Mouse (Mus musculus) C2C12 (cell line): Measurements from ENCODE around the gene Zfp292. TPM values are rescaled to one million over a fixed set of nuclear protein-coding genes. Genes with fewer than 3 reads are reported as not detected.

Source experiments
- H3K27me3 ChIP-seq: one replicate; pipeline ENCODE4 v1.6.1; 2011; ENCODE audit not compliant: control insufficient read depth, insufficient read depth, insufficient read length
- H3K36me3 ChIP-seq: one replicate; pipeline ENCODE4 v1.6.1; 2011; ENCODE audit not compliant: control insufficient read depth, insufficient read depth
- H3K4me3 ChIP-seq: one replicate; pipeline ENCODE4 v1.5.1; 2011; ENCODE audit warnings: mild to moderate bottlenecking, control low read depth; ENCODE audit not compliant: poor library complexity, insufficient read depth, severe bottlenecking
- H3K79me2 ChIP-seq: one replicate; pipeline ENCODE4 v1.6.1; 2011; ENCODE audit not compliant: control insufficient read depth, insufficient read depth
- H3K79me3 ChIP-seq: one replicate; pipeline ENCODE4 v1.6.1; 2011; ENCODE audit warnings: low read depth, control low read depth
- H3ac ChIP-seq: one replicate; pipeline ENCODE3; 2011; ENCODE audit warnings: low read depth; ENCODE audit not compliant: control insufficient read depth, insufficient read length
- CEBPB ChIP-seq: IDR thresholded peaks from one replicate; pipeline ENCODE4 v1.6.1; 2011; ENCODE audit warnings: low read depth, mild to moderate bottlenecking, control low read depth, moderate library complexity
- CTCF ChIP-seq: IDR thresholded peaks from one replicate; pipeline ENCODE4 v1.5.1; 2011; ENCODE audit not compliant: control insufficient read depth, insufficient read depth, insufficient read length
- FOSL1 ChIP-seq: IDR thresholded peaks from one replicate; pipeline ENCODE4 v1.8.0; 2011; ENCODE audit warnings: mild to moderate bottlenecking, low read length; ENCODE audit not compliant: poor library complexity, insufficient read depth, severe bottlenecking
- MAX ChIP-seq: IDR thresholded peaks from one replicate; pipeline ENCODE4 v1.6.1; 2011; ENCODE audit warnings: mild to moderate bottlenecking, control low read depth
- MYOD1 ChIP-seq: IDR thresholded peaks from one replicate; pipeline ENCODE4 v1.6.1; 2011; ENCODE audit warnings: low read depth; ENCODE audit not compliant: control insufficient read depth, insufficient read length
- MYOG ChIP-seq: IDR thresholded peaks from one replicate; pipeline ENCODE4 v1.6.1; 2011; ENCODE audit not compliant: control insufficient read depth, insufficient read length; ENCODE audit errors: extremely low read depth
- USF1 ChIP-seq: IDR thresholded peaks from one replicate; pipeline ENCODE4 v1.6.1; 2011; ENCODE audit warnings: low read depth, mild to moderate bottlenecking, control low read depth, moderate library complexity
- polyA plus RNA-seq: library from polyadenylated mRNA; unstranded; fragments of >200 nt; fragmentation: generic; extraction: Trizol; gene quantifications from one replicate; pipeline ENCODE4 v1.2.1, GENCODE M21; 2012; ENCODE audit warnings: missing spikeins

Zfp292 gene
- polyA plus RNA-seq, 1 experiment, result 1.7 TPM

DNA sequence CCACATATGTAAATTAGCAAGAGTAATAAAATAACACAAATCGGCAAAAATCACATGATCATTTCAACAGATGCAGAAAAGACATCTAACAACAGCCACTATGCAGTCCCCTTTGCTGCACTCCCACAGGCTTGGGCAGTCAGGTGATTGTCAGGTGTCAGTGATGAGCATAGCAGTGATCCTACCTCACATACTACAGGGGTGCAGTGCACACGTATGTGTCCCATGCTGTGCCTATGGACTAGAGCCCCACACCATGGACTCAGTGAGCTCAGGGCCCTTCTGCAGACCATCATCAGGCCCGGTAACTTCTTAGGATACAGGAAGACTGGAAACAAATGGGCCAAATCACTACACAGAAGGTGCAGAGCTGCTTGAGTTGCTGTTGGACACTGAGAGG, 39.9 kb downstream of the Zfp292 start:
- TF ChIP-seq CEBPB (no peak), MAX (no peak), CTCF (no peak), FOSL1 (no peak), MYOD1 (no peak), MYOG (no peak), USF1 (no peak)
- Histone ChIP-seq H3K79me2 (peaks cover 87% of the 10 kb centered on the region), H3K27me3 (no peaks in the 10 kb centered on the region)

GRCm38 (mm10) chr4:34831496-34831895, 51.3 kb downstream of the Zfp292 start:
- Histone ChIP-seq H3K79me2 (no peaks in the 10 kb centered on the region), H3K79me3 (peaks cover 1% of the 10 kb centered on the region), H3K27me3 (no peaks in the 10 kb centered on the region), H3K36me3 (peaks cover 48% of the 10 kb centered on the region), H3ac (no peak overlapping the region), H3K4me3 (no peak overlapping the region)
- no peak for TF ChIP-seq USF1
- TF ChIP-seq MYOG, result no peak
- TF ChIP-seq FOSL1, result no peak
- no peak for TF ChIP-seq MAX
- TF ChIP-seq CEBPB, result no peak
- no peak for TF ChIP-seq MYOD1
- no peak for TF ChIP-seq CTCF

More for the DNA sequence above, 39.9 kb downstream of the Zfp292 start:
- Histone ChIP-seq H3ac (no peak overlapping the region), H3K4me3 (no peak overlapping the region), H3K79me3 (peaks cover 68% of the 10 kb centered on the region), H3K36me3 (peaks cover 19% of the 10 kb centered on the region)

DNA sequence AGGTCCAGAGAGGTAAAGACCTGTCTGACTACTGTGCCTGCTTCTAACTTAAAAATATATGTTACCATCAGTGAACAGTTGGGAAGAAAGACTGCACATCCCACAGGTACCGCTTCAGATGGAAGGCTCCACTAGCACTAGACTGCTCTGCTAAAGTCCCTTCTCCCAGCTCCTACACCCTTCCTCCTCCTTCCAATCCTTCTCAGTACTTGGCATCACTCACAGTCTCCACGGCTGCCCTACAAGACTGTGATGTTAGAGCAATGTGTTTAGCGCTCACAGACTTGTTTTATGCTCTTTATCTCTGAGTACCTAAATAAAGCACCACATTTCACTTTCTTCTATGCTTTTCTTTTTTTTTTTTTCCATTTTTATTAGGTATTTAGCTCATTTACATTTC, 53.3 kb downstream of the Zfp292 start:
- peaks cover 1% of the 10 kb centered on the region for H3K79me3 ChIP-seq
- H3K79me2 ChIP-seq, result no peaks in the 10 kb centered on the region
- no peak overlapping the region for H3ac ChIP-seq
- no peak overlapping the region for H3K4me3 ChIP-seq
- TF ChIP-seq FOSL1 (no peak), MAX (no peak), CEBPB (no peak), MYOG (no peak), CTCF (no peak), USF1 (no peak)
- no peaks in the 10 kb centered on the region for H3K27me3 ChIP-seq
- peaks cover 41% of the 10 kb centered on the region for H3K36me3 ChIP-seq

DNA sequence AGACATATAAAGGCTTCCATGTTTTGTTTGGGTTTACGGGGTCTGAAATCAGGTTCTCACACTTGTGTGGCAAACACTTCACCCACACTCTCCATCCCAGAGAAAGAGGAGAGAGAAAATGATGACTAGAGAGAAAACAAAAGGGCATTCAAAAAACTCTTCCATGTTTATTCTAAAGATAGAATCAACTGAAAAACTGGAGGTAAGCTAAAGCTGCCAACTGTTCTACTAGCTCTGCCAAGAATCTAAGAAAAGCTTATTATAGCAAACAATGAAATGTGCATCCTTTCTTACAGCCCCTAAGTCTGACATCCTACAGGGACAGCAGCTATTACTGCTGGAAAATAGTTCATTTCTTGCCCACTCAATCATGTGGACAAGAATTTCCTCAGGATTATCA, 58.9 kb downstream of the Zfp292 start:
- no peak for TF ChIP-seq CEBPB
- TF ChIP-seq MYOG, result no peak
- no peak for TF ChIP-seq CTCF
- TF ChIP-seq MAX, result no peak
- no peak for TF ChIP-seq FOSL1
- no peak for TF ChIP-seq USF1
- no peak for TF ChIP-seq MYOD1

GRCm38 (mm10) chr4:34819904-34820303, 62.9 kb downstream of the Zfp292 start:
- no peaks in the 10 kb centered on the region for H3K79me3 ChIP-seq
- no peak for TF ChIP-seq USF1
- no peak for TF ChIP-seq MYOG
- TF ChIP-seq CEBPB, result no peak
- no peak for TF ChIP-seq CTCF
- no peak for TF ChIP-seq FOSL1
- TF ChIP-seq MAX, result no peak
- TF ChIP-seq MYOD1, result no peak
- H3K79me2 ChIP-seq, result no peaks in the 10 kb centered on the region
- no peak overlapping the region for H3K4me3 ChIP-seq
- peaks cover 40% of the 10 kb centered on the region for H3K36me3 ChIP-seq
- H3ac ChIP-seq, result no peak overlapping the region
- no peaks in the 10 kb centered on the region for H3K27me3 ChIP-seq

More for the DNA sequence above, 58.9 kb downstream of the Zfp292 start:
- Histone ChIP-seq H3K27me3 (no peaks in the 10 kb centered on the region), H3K36me3 (peaks cover 31% of the 10 kb centered on the region), H3ac (no peak overlapping the region), H3K79me3 (peaks cover 1% of the 10 kb centered on the region), H3K79me2 (no peaks in the 10 kb centered on the region), H3K4me3 (no peak overlapping the region)
